Mouse (Mus musculus): Measurements from ENCODE around the gene Slc35f5.
"Not testable (repeated sequence)": the region's sequence is repeated elsewhere in the genome, so short reads cannot be mapped to it uniquely, and the experiment has no call there.

Slc35f5 gene

GRCm38 (mm10) chr1:125560259-125561192 is at the start of gene Slc35f5:
TSS of gene Slc35f5 (plus strand) at chr1:125560595.
- peak; percentile 98 for DNase-seq

- no peak for DNase-seq
Measured at GRCm38 (mm10) chr1:125514706-125515105, 45.7 kb upstream of the Slc35f5 start.

GRCm38 (mm10) chr1:125516910-125517659 is 43.3 kb upstream of the Slc35f5 start:
- DNase-seq, result no peak

GRCm38 (mm10) chr1:125519107-125519611 is 41.2 kb upstream of the Slc35f5 start:
- peak; percentile 68 to 78 for DNase-seq

GRCm38 (mm10) chr1:125525965-125526665 is 34.3 kb upstream of the Slc35f5 start:
- peak; percentile 68 to 74 for DNase-seq

- DNase-seq, result no peak
Measured at GRCm38 (mm10) chr1:125526666-125527004, 33.8 kb upstream of the Slc35f5 start.

- DNase-seq, result no peak
Measured at GRCm38 (mm10) chr1:125527364-125527763, 33.0 kb upstream of the Slc35f5 start.

- not testable (repeated sequence) for DNase-seq
Measured at GRCm38 (mm10) chr1:125533180-125533912, 27.0 kb upstream of the Slc35f5 start.

GRCm38 (mm10) chr1:125537131-125537530 is 23.3 kb upstream of the Slc35f5 start:
- no peak for DNase-seq

GRCm38 (mm10) chr1:125537776-125538175 is 22.6 kb upstream of the Slc35f5 start:
- no peak for DNase-seq

- DNase-seq, result no peak
Measured at GRCm38 (mm10) chr1:125539312-125539711, 21.1 kb upstream of the Slc35f5 start.

GRCm38 (mm10) chr1:125542008-125542999 is 18.1 kb upstream of the Slc35f5 start:
- peak in 1 of 2 experiments; percentile 28 for DNase-seq

- DNase-seq, result no peak
Measured at GRCm38 (mm10) chr1:125549872-125550271, 10.5 kb upstream of the Slc35f5 start.

- peak in 1 of 2 experiments; percentile 38 for DNase-seq
Measured at GRCm38 (mm10) chr1:125550359-125550758, 10.0 kb upstream of the Slc35f5 start.

- no peak for DNase-seq
Measured at GRCm38 (mm10) chr1:125551564-125551963, 8.8 kb upstream of the Slc35f5 start.

GRCm38 (mm10) chr1:125559261-125559660 is 1.1 kb upstream of the Slc35f5 start:
- no peak for DNase-seq

GRCm38 (mm10) chr1:125559721-125560120 is 674 bp upstream of the Slc35f5 start:
- DNase-seq, result no peak

GRCm38 (mm10) chr1:125561206-125561605 is 811 bp downstream of the Slc35f5 start:
- peak; percentile 79 to 85 for DNase-seq

GRCm38 (mm10) chr1:125561841-125562240 is 1.4 kb downstream of the Slc35f5 start:
- DNase-seq, result no peak

GRCm38 (mm10) chr1:125568126-125568525 is 7.7 kb downstream of the Slc35f5 start:
- DNase-seq, result no peak

- DNase-seq, result peak in 1 of 2 experiments; percentile 27
Measured at GRCm38 (mm10) chr1:125574219-125574618, 13.8 kb downstream of the Slc35f5 start.

Measured in lung, postnatal 4 days (tissue).